Mouse (Mus musculus) right cerebral cortex, postnatal 4 days (tissue): ENCODE results near the gene Tnp2.

Experiments
- DNase-seq: peaks from one replicate; pipeline ENCODE4 v3.0.0-alpha.2; 2022

Tnp2 gene

GRCm38 (mm10) chr16:10767158-10767557 is 21.3 kb downstream of the Tnp2 start:
- DNase-seq = peak; percentile 52

DNA sequence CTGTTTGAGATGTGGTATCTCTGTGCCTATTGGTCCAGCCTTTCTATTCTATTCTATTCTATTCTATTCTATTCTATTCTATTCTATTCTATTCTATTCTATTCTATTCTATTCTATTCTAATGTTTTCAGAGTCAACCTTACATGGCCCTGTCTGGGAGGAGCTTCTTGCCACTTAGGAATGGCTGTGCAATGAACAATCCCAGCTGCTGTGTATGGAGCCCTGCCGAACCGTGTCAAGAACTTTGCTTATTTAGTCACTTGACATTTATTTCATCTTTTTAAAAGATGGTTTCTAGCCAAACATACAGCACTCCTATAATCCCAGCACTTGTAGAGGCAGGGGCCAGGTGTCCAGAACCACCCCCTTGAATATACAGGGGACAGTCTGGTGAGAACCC is 24.1 kb downstream of the Tnp2 start:
- DNase-seq = no peak

GRCm38 (mm10) chr16:10763540-10764264 is 24.8 kb downstream of the Tnp2 start:
- no peak for DNase-seq

DNA sequence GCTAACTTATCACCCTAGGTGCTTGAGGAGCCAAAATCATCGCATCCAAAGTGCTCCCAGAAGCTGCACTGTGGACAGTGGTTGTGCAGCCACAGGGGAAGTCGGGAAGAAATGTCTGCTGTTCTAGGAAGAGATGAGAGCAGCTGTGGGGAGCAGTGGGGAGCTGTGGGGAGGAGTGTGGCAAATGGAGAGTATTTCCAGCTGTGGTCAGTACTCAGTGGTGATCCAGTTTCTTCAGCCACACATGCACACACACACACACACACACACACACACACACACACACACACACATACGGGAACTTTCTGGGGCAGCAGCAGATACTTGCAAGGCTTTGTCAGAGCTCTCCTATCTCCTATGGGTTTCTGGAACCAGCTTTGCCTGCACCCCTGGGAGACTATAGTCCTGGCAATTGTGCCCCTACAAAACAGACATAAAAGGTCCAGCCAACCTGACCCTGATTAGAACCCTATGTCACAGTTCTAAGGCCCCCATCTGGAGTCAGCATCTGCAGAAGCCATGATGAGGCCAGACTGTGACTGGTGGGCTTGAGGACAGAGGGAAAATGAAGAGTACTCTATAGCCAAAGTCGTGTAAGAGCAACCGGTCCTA is 25.8 kb downstream of the Tnp2 start:
- no peak for DNase-seq

DNA sequence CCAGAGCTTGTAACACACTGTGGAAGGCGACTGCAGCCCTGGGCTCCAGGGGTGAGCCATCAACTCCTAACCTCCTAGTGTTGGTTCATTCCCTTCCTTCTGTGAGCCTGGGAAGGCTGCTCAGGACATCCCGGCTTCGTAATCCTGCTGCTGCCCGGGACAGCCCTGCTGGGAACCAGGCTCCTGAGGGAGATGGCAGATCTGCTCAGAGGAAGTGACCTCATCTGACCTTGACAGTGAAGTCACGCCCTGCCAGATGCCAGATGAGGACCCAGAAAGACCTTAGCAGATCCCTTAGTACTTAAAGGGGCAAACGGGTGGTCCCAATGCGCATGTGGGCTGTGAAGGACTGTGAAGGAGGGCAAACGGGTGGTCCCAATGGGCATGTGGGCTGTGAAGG is 27.3 kb downstream of the Tnp2 start:
- DNase-seq = no peak

DNA sequence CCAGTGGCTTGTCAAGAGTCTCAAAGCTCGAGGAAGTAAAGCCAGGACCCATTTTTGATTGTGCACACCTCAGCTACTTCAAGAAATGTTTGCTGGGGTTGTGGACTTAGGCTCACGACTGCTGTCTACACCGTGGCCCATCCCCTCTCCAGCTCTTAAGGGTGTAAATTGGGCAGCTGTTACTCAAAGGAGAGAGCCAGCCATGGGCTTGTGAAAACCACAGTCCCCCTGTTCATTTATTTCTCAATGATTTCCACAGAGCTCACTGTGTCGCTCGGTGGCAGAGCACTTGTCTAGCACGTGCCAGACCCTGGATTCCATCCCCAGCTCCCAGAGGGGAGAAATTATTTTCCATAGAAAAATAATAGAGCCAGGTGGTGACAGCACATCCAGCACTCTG is 32.3 kb downstream of the Tnp2 start:
- no peak for DNase-seq

GRCm38 (mm10) chr16:10754521-10755296 is 33.8 kb downstream of the Tnp2 start:
- DNase-seq = no peak

DNA sequence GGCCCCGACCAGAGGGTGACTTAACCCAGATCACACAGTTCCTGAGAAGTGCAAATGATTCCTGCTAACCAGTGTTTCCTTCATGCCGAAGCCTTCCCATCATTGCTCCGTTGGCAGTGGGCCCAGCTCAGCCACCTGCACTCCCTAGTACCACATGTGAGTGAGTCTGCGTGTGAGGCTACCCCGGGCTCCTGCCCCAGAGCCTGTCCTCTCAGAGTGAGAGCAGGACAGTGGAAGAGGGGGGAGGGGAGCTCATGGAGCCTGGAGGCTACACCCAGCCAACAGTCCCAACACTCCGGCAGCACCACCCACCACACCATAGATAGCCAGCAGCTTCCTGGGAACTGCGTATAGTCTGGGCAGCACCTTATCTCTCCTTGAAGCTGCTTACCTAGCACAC is 38.6 kb downstream of the Tnp2 start:
- peak; percentile 53 for DNase-seq

GRCm38 (mm10) chr16:10749226-10749625 is 39.2 kb downstream of the Tnp2 start:
- no peak for DNase-seq

- no peak for DNase-seq
Measured at GRCm38 (mm10) chr16:10741082-10741481, 47.4 kb downstream of the Tnp2 start.

GRCm38 (mm10) chr16:10739854-10740398 is 48.5 kb downstream of the Tnp2 start:
- DNase-seq = no peak

GRCm38 (mm10) chr16:10738866-10739265 is 49.6 kb downstream of the Tnp2 start:
- no peak for DNase-seq
